Mouse (Mus musculus): Measurements from ENCODE around the gene Ccdc153.

DNA sequence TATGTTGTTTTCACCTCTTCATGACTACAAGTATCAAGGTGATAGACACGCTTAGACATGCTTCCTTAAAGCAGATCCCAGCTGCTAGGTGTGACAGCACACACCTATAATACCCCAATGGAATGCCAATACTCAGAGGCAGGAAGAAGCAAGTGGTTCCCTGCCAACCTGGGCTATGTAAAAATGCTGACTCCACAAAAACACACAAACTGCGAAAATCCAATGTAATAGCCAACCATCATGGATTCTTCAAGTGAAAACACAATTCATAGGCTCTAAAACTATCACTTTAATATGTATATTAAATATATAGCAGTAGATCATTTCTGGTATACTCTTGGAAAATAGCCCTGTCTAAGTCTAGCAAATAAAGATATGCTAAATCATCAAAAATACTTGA lies 32.6 kb upstream of the Ccdc153 start:
- TF ChIP-seq ZKSCAN1 (IDR thresholded peaks at IDR 0.05; ENCODE audit: low read depth, low read length) (no peak), CTCF (IDR thresholded peaks at IDR 0.05 in 2 of 3, conservative IDR thresholded peaks at IDR 0.05 in 1 of 3; ENCODE audit: control insufficient read depth in 1 of 3, insufficient read depth in 1 of 3, low read depth in 2 of 3, low read length in 3 of 3, poor library complexity in 1 of 3, severe bottlenecking in 1 of 3) (no peak), USF1 (IDR thresholded peaks at IDR 0.05; ENCODE audit: low read depth, low read length) (no peak), POLR2A (IDR thresholded peaks at IDR 0.05; ENCODE audit: control insufficient read depth in 1 of 2, insufficient read depth in 1 of 2, low read depth in 1 of 2, low read length in 2 of 2, poor library complexity in 1 of 2) (no peak), GATA1 (IDR thresholded peaks at IDR 0.05; ENCODE audit: low read depth, low read length) (no peak), RAD21 (IDR thresholded peaks at IDR 0.05; ENCODE audit: low read depth, low read length) (no peak), CHD2 (IDR thresholded peaks at IDR 0.05; ENCODE audit: low read length) (no peak), KAT2A (conservative IDR thresholded peaks at IDR 0.05; ENCODE audit: low read depth, low read length) (no peak), MEF2A (IDR thresholded peaks at IDR 0.05; ENCODE audit: extremely low read depth, insufficient replicate concordance, low read depth, low read length, poor library complexity, severe bottlenecking) (no peak), MAX (IDR thresholded peaks at IDR 0.05; ENCODE audit: low read length) (no peak), CHD1 (IDR thresholded peaks at IDR 0.05; ENCODE audit: low read depth, low read length) (no peak)

All from MEL (cell line).